In the genomic region with DNA sequence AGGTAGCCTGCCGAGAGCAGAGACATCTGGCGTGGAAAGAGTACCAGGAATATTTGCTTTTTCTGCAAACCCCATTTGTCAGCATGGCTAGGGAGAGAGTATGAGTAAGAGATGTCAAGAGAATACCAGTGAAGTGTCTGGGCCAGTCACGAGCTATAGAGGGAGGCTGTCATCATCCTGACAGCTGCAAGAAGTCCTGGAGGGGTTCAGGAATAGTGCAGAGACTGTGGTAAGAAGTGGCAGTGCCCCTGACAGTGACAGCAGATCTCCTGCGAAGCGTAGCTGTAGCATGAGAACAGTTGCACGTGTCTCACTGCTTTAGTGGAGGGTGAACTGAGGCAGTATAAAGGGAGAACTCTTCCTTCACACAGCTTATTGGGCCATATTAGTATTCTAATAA, we compare ENCODE assay signal across 28 mouse cellular contexts. TPM values are rescaled to one million over a fixed set of nuclear protein-coding genes. Genes with fewer than 3 reads are reported as not detected.
DNase-seq lines count a peak whose midpoint lies in the region; ATAC-seq and TF ChIP-seq lines count a peak whose summit lies in the region.
"Had no signal": no experiment of that assay in that cellular context is flagged by ENCODE, and none has a peak within 500 bp of the region (broad histone marks: within the 10 kb centered on the region; RNA-seq: fewer than 3 reads in every experiment).

No protein-coding gene starts in this region.

- no peak overlapping the region for H3K9ac ChIP-seq in limb, embryonic 12.5 days (replicated peaks)
- no peak overlapping the region for H3K9ac ChIP-seq in limb, embryonic 14.5 days (ENCODE audit: low read depth, low read length, severe bottlenecking)
- H3K9ac ChIP-seq: embryonic facial prominence, embryonic 12.5 days; forebrain, embryonic 12.5 days; kidney, embryonic 15.5 days; liver, embryonic 15.5 days; midbrain, embryonic 13.5 days had no signal

- TF ChIP-seq POLR2A in limb, embryonic 14.5 days (IDR thresholded peaks at IDR 0.05; ENCODE audit: borderline replicate concordance, extremely low read depth, insufficient read depth, insufficient read length), result no peak

- no peak overlapping the region for H3K4me2 ChIP-seq in limb, embryonic 12.5 days
- H3K4me2 ChIP-seq in limb, embryonic 14.5 days (replicated peaks; ENCODE audit: low read depth, low read length, severe bottlenecking), result no peak overlapping the region
- H3K4me2 ChIP-seq: embryonic facial prominence, embryonic 12.5 days; forebrain, embryonic 12.5 days; kidney, embryonic 15.5 days; liver, embryonic 15.5 days; midbrain, embryonic 13.5 days had no signal

- 82% methylated on average over 6 of the region's 6 CpGs for WGBS in limb, embryonic 12.5 days
- 86% methylated on average over 6 of the region's 6 CpGs for WGBS in limb, embryonic 10.5 days
- WGBS in limb, embryonic 14.5 days, result 73% methylated on average over 6 of the region's 6 CpGs

- H3K4me1 ChIP-seq in limb, embryonic 12.5 days (replicated peaks), result peaks cover 50% of the 10 kb centered on the region
- peaks cover 40% of the 10 kb centered on the region for H3K4me1 ChIP-seq in limb, embryonic 10.5 days
- H3K4me1 ChIP-seq in limb, embryonic 14.5 days (ENCODE audit: control insufficient read depth, insufficient read depth, low read length), result peaks cover 40% of the 10 kb centered on the region
- H3K4me1 ChIP-seq: forebrain, embryonic 12.5 days; hindbrain, embryonic 10.5 days; liver, embryonic 15.5 days had no signal

- DNase-seq in frontal cortex, postnatal 25 days (ENCODE audit: low spot score in 2 of 2), result no peak
- DNase-seq in limb, embryonic 10.5 days (ENCODE audit: low spot score), result no peak
- peak; percentile 61 for DNase-seq in brain, adult 2 months (ENCODE audit: low read depth, low spot score)
- DNase-seq in limb, embryonic 14.5 days (ENCODE audit: low spot score), result no peak
- DNase-seq in Muller cell, postnatal 12 days (ENCODE audit: inconsistent ontology term), result no peak
- no peak for DNase-seq in right cerebral cortex, postnatal 14 days
- DNase-seq: adrenal gland, postnatal 36 days; cerebellum, adult 2 months; cerebellum, postnatal 25 days; gastrocnemius, adult 2 months; gastrocnemius, postnatal 36 days; heart, adult 18-20 months; kidney, adult 18-20 months; kidney, postnatal 25 days; lung, postnatal 10 days; spleen, adult 18-20 months; thymus, postnatal 14 days had no signal

- no peaks in the 10 kb centered on the region for H3K36me3 ChIP-seq in limb, embryonic 12.5 days
- H3K36me3 ChIP-seq in limb, embryonic 10.5 days, result 0 out of 2 replicates have a peak, but pooled peaks cover 6% of the 10 kb centered on the region
- H3K36me3 ChIP-seq in limb, embryonic 14.5 days (ENCODE audit: control insufficient read depth, insufficient read depth, low read length), result no peaks in the 10 kb centered on the region
- H3K36me3 ChIP-seq: embryonic facial prominence, embryonic 12.5 days; forebrain, embryonic 12.5 days; kidney, embryonic 15.5 days had no signal

- no peaks in the 10 kb centered on the region for H3K27me3 ChIP-seq in limb, embryonic 12.5 days
- H3K27me3 ChIP-seq in limb, embryonic 10.5 days (ENCODE audit: low read depth, poor library complexity, severe bottlenecking), result no peaks in the 10 kb centered on the region
- no peaks in the 10 kb centered on the region for H3K27me3 ChIP-seq in limb, embryonic 14.5 days (ENCODE audit: control insufficient read depth, insufficient read depth, low read length)
- H3K27me3 ChIP-seq: embryonic facial prominence, embryonic 12.5 days; forebrain, embryonic 12.5 days; kidney, embryonic 15.5 days; liver, embryonic 15.5 days; midbrain, embryonic 13.5 days had no signal

- H3K4me3 ChIP-seq in limb, embryonic 12.5 days (replicated peaks), result no peak overlapping the region
- no peak overlapping the region for H3K4me3 ChIP-seq in limb, embryonic 10.5 days
- no peak overlapping the region for H3K4me3 ChIP-seq in limb, embryonic 14.5 days (replicated peaks; ENCODE audit: low read length)
- H3K4me3 ChIP-seq: embryonic facial prominence, embryonic 12.5 days; forebrain, embryonic 12.5 days; gastrocnemius, adult 2 months; hindbrain, embryonic 10.5 days; kidney, embryonic 15.5 days; liver, embryonic 15.5 days; midbrain, embryonic 13.5 days had no signal

- no peaks in the 10 kb centered on the region for H3K9me3 ChIP-seq in limb, embryonic 12.5 days
- no peaks in the 10 kb centered on the region for H3K9me3 ChIP-seq in limb, embryonic 10.5 days (replicated peaks)
- no peaks in the 10 kb centered on the region for H3K9me3 ChIP-seq in limb, embryonic 14.5 days (ENCODE audit: control insufficient read depth, low read length)
- H3K9me3 ChIP-seq: embryonic facial prominence, embryonic 12.5 days; forebrain, embryonic 12.5 days; hindbrain, embryonic 10.5 days; kidney, embryonic 15.5 days; liver, embryonic 15.5 days; midbrain, embryonic 13.5 days had no signal

- peak overlapping the region; percentile 85 for H3K27ac ChIP-seq in limb, embryonic 12.5 days
- H3K27ac ChIP-seq in limb, embryonic 10.5 days, result no peak overlapping the region
- no peak overlapping the region for H3K27ac ChIP-seq in limb, embryonic 14.5 days (replicated peaks; ENCODE audit: low read depth, low read length)
- H3K27ac ChIP-seq: forebrain, embryonic 12.5 days; hindbrain, embryonic 10.5 days; liver, embryonic 15.5 days; macrophage; midbrain, embryonic 13.5 days had no signal

- 0 out of 2 replicates have a peak, but pooled peaks have one; percentile 22 for ATAC-seq in frontal cortex, adult (ENCODE audit: low TSS enrichment)
- no peak for ATAC-seq in limb, embryonic 12.5 days (ENCODE audit: insufficient number of reproducible peaks, insufficient read depth, low FRiP score, low TSS enrichment, low read depth)
- peak; percentile 20; the same call in 1 of the 2 replicates for ATAC-seq in limb, embryonic 14.5 days (ENCODE audit: low FRiP score, low read depth)
- ATAC-seq: CD4-positive, CD25-positive, alpha-beta regulatory T cell, adult 4 months; hindbrain, embryonic 16.5 days; midbrain, embryonic 13.5 days had no signal

RNA-seq across cellular contexts. Expression of gene Tgfb3, which starts 57.3 kb away (rescaled TPM):
- 33.4 and 40.0 TPM in 2 replicates for polyA plus RNA-seq in limb, embryonic 12.5 days (2016; fragmentation: Nextera tagmentation; extraction: Ambion mirVana)
- 15.7 and 24.3 TPM in 2 replicates for polyA plus RNA-seq in limb, embryonic 10.5 days (2016; fragmentation: Nextera tagmentation; extraction: Ambion mirVana)
- 85.0 and 87.3 TPM in 2 replicates for polyA plus RNA-seq in limb, embryonic 14.5 days (2012; rRNA removed)
- 64.7 and 70.4 TPM in 2 replicates for polyA plus RNA-seq in limb, embryonic 14.5 days (2014; fragmentation: Nextera tagmentation; extraction: Ambion mirVana)
